Mouse (Mus musculus) right cerebral cortex, adult 2 months (tissue): Measurements from ENCODE around the gene Jmjd7.

Source experiments
- DNase-seq, 2 experiments: peaks; one replicate each; pipeline ENCODE4 v3.0.0; 2021 to 2022; ENCODE audit warnings: low spot score in 2 of 2

The Jmjd7 gene

GRCm38 (mm10) chr2:120011462-120012200 is 15.7 kb upstream of the Jmjd7 start:
- DNase-seq, result peak; percentile 66 to 67

DNA sequence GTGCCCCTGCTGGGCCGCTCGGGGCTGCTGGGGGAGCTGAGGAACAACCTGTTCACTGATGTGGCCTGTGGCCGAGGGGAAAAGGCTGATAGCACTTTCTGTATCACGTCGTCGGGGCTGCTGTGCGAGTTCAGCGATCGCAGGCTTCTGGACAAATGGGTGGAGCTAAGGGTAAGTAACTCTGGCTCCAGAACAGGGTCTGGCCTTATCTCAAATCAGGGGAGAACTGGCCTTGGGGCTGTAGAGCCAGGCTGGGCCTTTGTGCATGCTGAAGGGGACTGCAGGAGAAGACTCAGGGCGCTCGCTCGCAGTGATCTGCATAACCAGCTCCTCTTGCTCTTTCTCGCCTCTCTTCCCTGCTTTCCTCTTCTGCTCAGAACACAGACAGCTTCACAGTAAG is 14.4 kb upstream of the Jmjd7 start:
- DNase-seq, result no peak

- DNase-seq, result no peak
Observed at GRCm38 (mm10) chr2:120013831-120014486, 13.3 kb upstream of the Jmjd7 start.

DNA sequence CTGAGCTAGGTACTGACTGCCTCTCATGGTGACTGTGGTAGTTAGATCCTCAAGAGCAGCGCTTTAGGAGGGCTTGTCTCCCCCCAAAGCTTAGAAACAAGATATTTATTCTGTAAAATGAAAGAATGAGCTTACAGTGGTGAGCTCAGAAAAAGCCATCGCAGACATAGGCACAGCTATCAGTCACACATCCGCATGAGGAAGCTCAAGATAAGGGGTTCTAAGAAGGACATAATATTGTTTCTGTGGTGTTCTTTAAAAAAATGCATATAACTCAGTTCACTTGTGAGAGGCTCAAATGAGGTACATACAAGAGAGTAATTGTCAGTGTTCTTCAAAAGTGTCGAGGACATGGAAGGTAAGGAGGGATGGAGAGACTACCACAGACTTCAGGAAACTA is 11.4 kb upstream of the Jmjd7 start:
- DNase-seq, result no peak

DNA sequence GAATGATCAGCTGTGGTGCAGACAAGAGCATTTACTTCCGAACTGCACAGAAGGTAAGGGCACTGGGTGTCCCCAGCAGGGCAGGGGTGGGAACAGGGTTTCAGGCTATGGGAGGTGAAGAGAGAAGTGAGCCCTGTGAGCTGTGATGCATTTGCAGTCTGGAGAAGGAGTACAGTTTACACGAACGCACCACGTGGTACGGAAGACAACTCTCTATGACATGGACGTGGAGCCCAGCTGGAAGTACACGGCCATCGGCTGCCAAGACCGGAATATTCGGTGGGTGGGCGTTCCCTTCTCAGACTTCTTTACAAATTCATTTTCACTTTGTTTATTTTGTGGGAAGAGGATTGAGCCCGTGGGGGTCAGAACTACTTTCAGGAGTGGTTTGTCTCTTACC is 9.7 kb upstream of the Jmjd7 start:
- DNase-seq, result no peak

GRCm38 (mm10) chr2:120024337-120024736 is 2.9 kb upstream of the Jmjd7 start:
- DNase-seq, result no peak

- DNase-seq, result no peak
Observed at GRCm38 (mm10) chr2:120027950-120028331, 658 bp downstream of the Jmjd7 start.

DNA sequence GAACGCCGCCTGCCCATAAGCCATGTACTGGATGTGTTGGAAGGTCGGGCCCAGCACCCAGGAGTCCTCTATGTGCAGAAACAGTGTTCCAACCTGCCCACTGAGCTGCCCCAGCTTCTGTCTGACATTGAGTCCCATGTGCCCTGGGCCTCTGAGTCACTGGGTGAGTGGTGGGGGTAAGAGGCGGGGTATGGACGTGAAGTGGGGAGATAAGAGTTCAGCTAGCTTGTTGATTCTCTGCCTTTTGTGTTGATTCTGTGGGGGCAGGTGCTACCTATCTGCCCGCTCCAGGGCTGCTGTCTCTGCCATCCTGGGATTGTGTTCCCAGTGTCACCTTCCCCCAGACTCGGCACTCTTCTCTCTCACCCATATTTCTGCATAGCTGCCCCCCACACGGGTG is 3.1 kb downstream of the Jmjd7 start:
- no peak for DNase-seq

GRCm38 (mm10) chr2:120032726-120033467 is 5.6 kb downstream of the Jmjd7 start, which contains the start of gene Pla2g4b:
Gene Pla2g4b (plus strand): TSS chr2:120033417.
- DNase-seq, result no peak

- DNase-seq, result no peak
Observed at GRCm38 (mm10) chr2:120033726-120034125, 6.4 kb downstream of the Jmjd7 start.

- no peak for DNase-seq
Observed at GRCm38 (mm10) chr2:120037744-120038143, 10.5 kb downstream of the Jmjd7 start.

- DNase-seq, result no peak
Observed at GRCm38 (mm10) chr2:120040991-120041390, 13.7 kb downstream of the Jmjd7 start.

DNA sequence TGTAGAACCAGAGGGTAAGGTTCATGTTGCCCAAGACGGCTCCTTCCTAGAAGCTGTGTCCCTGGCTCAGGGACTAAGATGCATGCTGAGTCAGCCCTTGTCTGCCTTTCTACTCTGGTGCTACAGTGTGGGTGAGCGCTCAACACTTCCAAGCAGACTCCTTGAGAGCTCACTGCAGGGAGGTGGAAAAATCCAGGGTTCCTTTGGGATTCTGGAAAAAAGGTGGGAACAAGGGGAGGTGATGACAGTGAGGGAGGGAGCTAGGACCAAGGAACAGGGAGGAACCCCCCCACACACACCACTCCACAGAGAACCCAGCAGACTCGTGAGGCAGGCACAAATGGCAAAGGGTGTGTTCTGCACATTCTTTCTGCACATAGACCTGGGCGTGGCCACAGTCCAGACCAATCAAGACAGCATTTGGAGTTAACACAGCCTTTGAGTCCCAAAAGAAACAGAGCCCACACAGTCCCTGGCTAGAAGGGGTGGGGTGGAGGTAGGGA is 16.9 kb downstream of the Jmjd7 start:
- peak; percentile 62 to 65 for DNase-seq

GRCm38 (mm10) chr2:120044676-120045075 is 17.4 kb downstream of the Jmjd7 start:
- no peak for DNase-seq

DNA sequence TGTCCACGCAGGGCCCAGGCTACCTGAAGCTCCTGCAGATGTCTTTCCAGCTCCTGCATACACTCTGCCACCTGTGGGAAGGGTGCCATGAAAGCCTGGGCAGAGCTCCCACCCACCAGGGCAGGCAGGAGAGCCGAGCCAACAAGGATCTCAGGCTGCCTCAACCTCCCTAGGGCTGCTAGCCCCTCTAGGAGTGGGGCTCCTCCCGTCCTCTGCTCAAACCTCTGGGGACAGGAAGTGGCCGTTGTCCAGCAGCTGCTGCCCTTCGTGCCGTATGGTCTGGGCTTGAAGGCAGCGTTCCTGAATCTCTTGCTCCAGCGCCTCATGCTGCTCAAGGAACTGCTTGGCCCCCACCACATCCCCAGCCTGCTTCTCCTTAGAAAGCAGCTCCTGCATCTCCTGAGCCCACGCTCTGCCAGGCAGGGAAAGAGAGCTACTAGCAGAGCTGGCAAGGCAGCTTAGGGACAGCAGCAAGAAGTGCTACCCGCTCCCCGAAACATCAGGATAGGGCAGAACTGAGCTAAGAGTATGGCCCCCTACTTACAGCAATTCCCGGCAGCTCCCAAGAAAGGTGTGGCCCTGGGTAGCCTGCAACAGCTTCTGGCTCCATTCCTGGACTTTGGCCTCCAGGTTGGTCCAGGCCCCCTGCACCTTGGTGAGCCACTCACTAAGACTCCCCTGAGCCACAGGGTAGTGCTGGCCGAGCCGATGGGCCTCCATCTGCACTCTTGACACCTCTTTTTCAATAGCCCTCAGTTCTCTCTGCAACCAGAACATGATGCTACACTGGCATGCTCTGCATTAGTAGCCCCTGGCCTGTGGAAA is 19.4 kb downstream of the Jmjd7 start:
- DNase-seq, result peak; percentile 54

- no peak for DNase-seq
Observed at GRCm38 (mm10) chr2:120048173-120048572, 20.9 kb downstream of the Jmjd7 start.

- no peak for DNase-seq
Observed at GRCm38 (mm10) chr2:120049632-120050274, 22.5 kb downstream of the Jmjd7 start.

DNA sequence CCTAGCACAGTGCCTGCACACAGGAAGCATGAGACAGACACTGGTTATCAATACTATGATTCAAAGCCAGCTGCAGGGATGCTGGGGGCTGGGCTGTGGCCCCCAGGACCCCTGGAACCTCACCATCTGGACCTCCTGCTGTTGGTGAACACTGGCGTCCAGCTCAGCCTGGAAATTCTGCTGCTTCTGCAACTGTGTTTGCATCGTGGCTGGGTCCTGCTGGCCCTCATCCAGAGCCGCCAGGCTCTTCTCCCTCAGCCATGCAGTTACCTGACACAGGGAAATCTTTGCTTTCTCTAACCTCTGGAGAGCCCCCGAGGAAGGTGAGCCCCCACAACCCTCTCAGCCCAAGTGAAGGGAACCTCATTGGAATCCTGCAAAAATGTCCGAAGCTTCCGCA is 24.1 kb downstream of the Jmjd7 start:
- no peak for DNase-seq

GRCm38 (mm10) chr2:120054771-120055552 is 27.7 kb downstream of the Jmjd7 start:
- no peak for DNase-seq

GRCm38 (mm10) chr2:120055923-120056322 is 28.6 kb downstream of the Jmjd7 start:
- DNase-seq, result no peak
